Mouse (Mus musculus) intestine, embryonic 16.5 days (tissue): ENCODE data around the gene Gsta2. TPM values are rescaled to one million over a fixed set of nuclear protein-coding genes. Genes with fewer than 3 reads are reported as not detected.
A peak's percentile ranks its signal among the peaks of the same experiment; 100 is the strongest.
"Not testable (repeated sequence)": the region's sequence is repeated elsewhere in the genome, so short reads cannot be mapped to it uniquely, and the experiment has no call there.

Experiments used
- ATAC-seq: fragments of 200-750 bp; cut with Nextera tagmentation; 2 replicates; pipeline ENCODE4 v1.8.0; 2017; ENCODE audit warnings: moderate TSS enrichment, moderate library complexity
- H3K27ac ChIP-seq: fragments of 300-500 bp; sonication (generic); 2 replicates; pipeline ENCODE4 v1.5.1; 2014; ENCODE audit warnings: mild to moderate bottlenecking, low read length
- H3K27me3 ChIP-seq: fragments of 300-500 bp; sonication (generic); replicated peaks from 2 replicates; pipeline ENCODE4 v1.6.1; 2014; ENCODE audit warnings: low read length, control low read depth, mixed read lengths; ENCODE audit not compliant: control insufficient read depth, insufficient read depth
- H3K36me3 ChIP-seq: fragments of 300-500 bp; sonication (generic); 2 replicates; pipeline ENCODE4 v1.6.1; 2014; ENCODE audit warnings: low read length, control low read depth; ENCODE audit not compliant: control insufficient read depth, insufficient read depth
- H3K4me1 ChIP-seq: fragments of 300-500 bp; sonication (generic); 2 replicates; pipeline ENCODE4 v1.6.1; 2014; ENCODE audit warnings: low read length, control low read depth, mixed read lengths; ENCODE audit not compliant: control insufficient read depth, insufficient read depth
- H3K4me2 ChIP-seq: fragments of 300-500 bp; sonication (generic); 2 replicates; pipeline ENCODE4 v1.6.1; 2014; ENCODE audit warnings: low read depth, low read length, control low read depth
- H3K4me3 ChIP-seq: fragments of 300-500 bp; sonication (generic); 2 replicates; pipeline ENCODE4 v1.5.1; 2014; ENCODE audit warnings: mild to moderate bottlenecking, low read length
- H3K9ac ChIP-seq: fragments of 300-500 bp; sonication (generic); 2 replicates; pipeline ENCODE4 v1.6.1; 2014; ENCODE audit warnings: low read depth, low read length
- H3K9me3 ChIP-seq: fragments of 300-500 bp; sonication (generic); 2 replicates; pipeline ENCODE4 v1.6.1; 2016; ENCODE audit warnings: low read length, control low read depth; ENCODE audit not compliant: control insufficient read depth
- WGBS: fragments of 180-500 bp; shearing (Covaris S2); extraction: QIAGEN DNeasy Blood & Tissue Kit; methylation state at CpG from one replicate; pipeline ENCODE4 v1.1.7; 2014; 5-methylcytosine and 5-hydroxymethylcytosine counted together
- polyA plus RNA-seq: library from polyadenylated mRNA; unstranded; fragments of >200 nt; fragmentation: Nextera tagmentation; extraction: Ambion mirVana; gene quantifications from 2 replicates; pipeline ENCODE4 v1.2.1, GENCODE M21; 2015

Gsta2 gene
- polyA plus RNA-seq, 1 experiment from 2014 or later, result 77.3 TPM

- not testable (repeated sequence) for H3K27ac ChIP-seq, ATAC-seq, H3K4me2 ChIP-seq, H3K27me3 ChIP-seq, H3K4me3 ChIP-seq, H3K36me3 ChIP-seq, H3K4me1 ChIP-seq, H3K9me3 ChIP-seq, H3K9ac ChIP-seq
- WGBS, result 84% methylated on average over 4 of the region's 7 CpGs
Measured at GRCm38 (mm10) chr9:78294781-78295180, 60.8 kb downstream of the Gsta2 start.

GRCm38 (mm10) chr9:78293683-78294082 is 61.9 kb downstream of the Gsta2 start:
- not testable (repeated sequence) for ATAC-seq, H3K4me1 ChIP-seq

GRCm38 (mm10) chr9:78292462-78292861 is 63.1 kb downstream of the Gsta2 start:
- H3K9me3 ChIP-seq, H3K27ac ChIP-seq, ATAC-seq, H3K9ac ChIP-seq, H3K36me3 ChIP-seq, H3K4me2 ChIP-seq, H3K4me3 ChIP-seq, H3K27me3 ChIP-seq, H3K4me1 ChIP-seq: not testable (repeated sequence)
- 75% methylated on average over 8 of the region's 8 CpGs for WGBS

More at GRCm38 (mm10) chr9:78293683-78294082, 61.9 kb downstream of the Gsta2 start:
- WGBS, result 73% methylated on average over 1 of the region's 1 CpGs
- not testable (repeated sequence) for H3K4me2 ChIP-seq, H3K4me3 ChIP-seq, H3K36me3 ChIP-seq, H3K9me3 ChIP-seq, H3K27ac ChIP-seq, H3K9ac ChIP-seq, H3K27me3 ChIP-seq

GRCm38 (mm10) chr9:78289723-78290122 is 65.9 kb downstream of the Gsta2 start, which contains the start of gene Gm10639:
Gene Gm10639, plus strand, starts transcription at chr9:78289923.
- not testable (repeated sequence) for H3K4me2 ChIP-seq

DNA sequence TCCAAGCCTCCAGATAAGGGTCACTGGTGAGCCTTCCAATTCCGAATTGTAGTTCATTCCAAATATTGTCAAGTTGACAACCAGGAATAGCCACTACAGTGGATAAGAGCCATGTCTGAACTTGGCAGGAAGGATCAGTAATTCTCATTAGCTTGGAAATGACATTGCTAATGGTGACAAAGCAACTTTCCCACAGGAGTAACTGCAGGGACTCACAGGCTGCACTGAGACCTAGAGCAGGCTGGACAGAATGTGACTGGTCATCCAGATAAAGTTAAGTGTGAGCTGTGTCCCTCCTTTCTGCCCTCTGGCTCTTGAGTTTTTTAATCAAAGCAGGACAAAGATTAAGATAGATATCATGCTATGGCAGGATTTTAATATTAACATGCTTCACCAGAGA is 66.5 kb downstream of the Gsta2 start:
- not testable (repeated sequence) for H3K27ac ChIP-seq, H3K9ac ChIP-seq, H3K27me3 ChIP-seq, H3K9me3 ChIP-seq, H3K4me3 ChIP-seq, H3K36me3 ChIP-seq, H3K4me2 ChIP-seq, H3K4me1 ChIP-seq
- WGBS, result 77% methylated on average over 1 of the region's 1 CpGs
- peak; percentile 53 for ATAC-seq

More at GRCm38 (mm10) chr9:78289723-78290122, 65.9 kb downstream of the Gsta2 start, which contains the start of gene Gm10639:
- H3K27ac ChIP-seq, H3K9ac ChIP-seq, H3K4me3 ChIP-seq, H3K36me3 ChIP-seq, H3K9me3 ChIP-seq, H3K27me3 ChIP-seq, H3K4me1 ChIP-seq: not testable (repeated sequence)
- 63% methylated on average over 3 of the region's 3 CpGs for WGBS
- peak; percentile 94 for ATAC-seq

DNA sequence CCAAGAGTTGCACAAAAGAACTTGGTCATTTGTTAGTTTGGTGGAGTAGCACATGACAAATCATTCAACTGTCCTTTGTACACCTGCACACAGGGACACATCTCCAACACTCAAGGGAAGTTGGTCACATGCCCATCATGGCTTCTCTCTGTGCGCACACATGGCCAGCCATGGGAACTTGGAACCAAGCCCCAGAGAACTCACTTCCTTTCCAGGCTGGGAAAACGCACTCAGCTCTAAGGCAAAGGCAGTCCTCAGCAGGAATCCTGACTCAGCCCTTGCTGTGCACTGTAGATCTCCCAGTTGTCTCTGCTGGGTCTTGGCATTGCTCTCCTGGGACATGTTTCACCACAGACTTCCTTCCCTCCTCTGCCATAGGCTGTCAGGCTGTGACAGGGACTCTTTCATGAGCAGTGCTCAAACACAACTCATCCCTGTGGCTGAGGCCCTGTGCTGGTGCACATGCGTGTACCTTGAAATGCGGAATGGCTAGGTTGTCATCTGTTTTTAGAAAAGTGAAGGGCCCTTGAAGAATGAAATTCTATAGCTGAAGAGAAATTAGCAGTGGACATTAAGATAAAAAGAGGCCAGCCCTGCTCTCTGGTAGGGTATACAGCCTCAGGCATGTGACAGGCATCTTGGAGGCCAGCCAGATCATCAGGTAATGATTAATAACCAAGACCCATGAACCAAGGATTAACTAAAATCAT is 73.4 kb downstream of the Gsta2 start:
- not testable (repeated sequence) for H3K4me1 ChIP-seq, H3K4me3 ChIP-seq, H3K9ac ChIP-seq, H3K27me3 ChIP-seq, H3K36me3 ChIP-seq, H3K4me2 ChIP-seq, H3K9me3 ChIP-seq
- 71% methylated on average over 4 of the region's 4 CpGs for WGBS
- peak; percentile 99 for ATAC-seq
- peak overlapping the region; percentile 51 for H3K27ac ChIP-seq

Other genes with a start within 250 kb of the Gsta2 start
- 39.8 and 43.3 TPM in 2 replicates for gene Fbxo9, start 246.7 kb downstream of the Gsta2 start, polyA plus RNA-seq
- 28.1 and 29.9 TPM in 2 replicates for gene Ick, start 246.6 kb downstream of the Gsta2 start, polyA plus RNA-seq
- 57.5 and 62.7 TPM in 2 replicates for gene Gsta4, start 173.0 kb downstream of the Gsta2 start, polyA plus RNA-seq
- gene Gsta1, start 125.1 kb downstream of the Gsta2 start, polyA plus RNA-seq, result 94.1 and 98.3 TPM in 2 replicates
- gene Gm3776, start 98.7 kb downstream of the Gsta2 start, polyA plus RNA-seq, result 73.4 and 80.7 TPM in 2 replicates
- gene Gm10639, start 65.9 kb downstream of the Gsta2 start, polyA plus RNA-seq, result 0.93 and 0.95 TPM in 2 replicates
- gene Omt2a, start 41.0 kb downstream of the Gsta2 start, polyA plus RNA-seq, result not detected in 2 replicates
- gene Omt2b, start 28.2 kb downstream of the Gsta2 start, polyA plus RNA-seq, result not detected in 2 replicates
- gene Dppa5a, start 12.4 kb upstream of the Gsta2 start, polyA plus RNA-seq, result not detected in 2 replicates
- 0.26 and 0.39 TPM in 2 replicates for gene Ooep, start 22.9 kb upstream of the Gsta2 start, polyA plus RNA-seq
- gene Ddx43, start 40.0 kb upstream of the Gsta2 start, polyA plus RNA-seq, result 0.13 and 0.28 TPM in 2 replicates
- gene Cgas, start 87.4 kb upstream of the Gsta2 start, polyA plus RNA-seq, result 1.6 and 1.9 TPM in 2 replicates
- 25.0 and 27.0 TPM in 2 replicates for gene Mto1, start 92.4 kb upstream of the Gsta2 start, polyA plus RNA-seq
- 0.24 and 0.48 TPM in 2 replicates for gene Gm17324, start 93.0 kb upstream of the Gsta2 start, polyA plus RNA-seq
- 4,065 and 4,271 TPM in 2 replicates for gene Eef1a1, start 133.4 kb upstream of the Gsta2 start, polyA plus RNA-seq
- gene Slc17a5, start 232.3 kb upstream of the Gsta2 start, polyA plus RNA-seq, result 91.1 and 136 TPM in 2 replicates